In the genomic region with DNA sequence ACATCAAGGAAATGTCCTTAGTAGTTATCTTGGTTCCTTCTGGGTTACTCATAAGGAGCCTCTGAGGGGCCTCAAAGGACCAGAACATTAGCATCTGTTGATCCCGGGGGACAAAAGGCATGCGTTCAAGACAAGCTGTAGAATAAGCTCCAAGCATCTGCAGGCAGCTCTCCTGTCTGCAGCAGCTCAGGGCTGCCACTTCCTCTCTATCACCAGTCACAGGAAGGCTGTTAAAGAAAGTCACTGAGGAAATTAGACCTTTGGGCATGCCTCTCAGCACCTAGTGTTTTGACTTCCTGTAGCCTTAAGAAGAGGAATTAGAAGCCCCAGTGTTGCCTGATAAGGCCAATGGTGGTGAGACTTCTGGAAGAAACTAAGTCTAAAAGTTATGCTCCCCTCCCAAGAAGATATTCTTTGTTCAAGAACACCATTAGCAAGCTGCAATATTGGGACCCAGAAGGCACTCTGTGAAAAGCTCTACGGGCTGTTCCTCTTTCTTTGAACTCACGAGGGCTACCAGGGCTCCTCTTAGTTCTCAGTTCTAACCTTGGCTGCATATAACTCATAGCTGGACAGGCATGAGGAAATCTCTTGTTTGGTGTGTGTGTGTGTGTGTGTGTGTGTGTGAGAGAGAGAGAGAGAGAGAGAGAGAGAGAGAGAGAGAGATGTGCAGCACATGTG, we compare ENCODE assay signal across 17 mouse cellular contexts. TPM values are rescaled to one million over a fixed set of nuclear protein-coding genes. Genes with fewer than 3 reads are reported as not detected.
A peak's percentile ranks its signal among the peaks of the same experiment; 100 is the strongest.
DNase-seq lines count a peak whose midpoint lies in the region; ATAC-seq lines count a peak whose summit lies in the region.
"Had no signal": no experiment of that assay in that cellular context is flagged by ENCODE, and none has a peak within 500 bp of the region (broad histone marks: within the 10 kb centered on the region; RNA-seq: fewer than 3 reads in every experiment).

No protein-coding gene starts in this region.

- no peaks in the 10 kb centered on the region for H3K9me3 ChIP-seq in liver, embryonic 12.5 days (replicated peaks)
- no peaks in the 10 kb centered on the region for H3K9me3 ChIP-seq in liver, embryonic 11.5 days (ENCODE audit: control insufficient read depth, low read length)
- H3K9me3 ChIP-seq: limb, embryonic 15.5 days; stomach, embryonic 15.5 days had no signal

- H3K27me3 ChIP-seq in liver, embryonic 12.5 days (replicated peaks): no peaks in the 10 kb centered on the region
- H3K27me3 ChIP-seq in liver, embryonic 11.5 days (replicated peaks; ENCODE audit: control insufficient read depth, insufficient read depth, low read length): no peaks in the 10 kb centered on the region
- H3K27me3 ChIP-seq: limb, embryonic 15.5 days; stomach, embryonic 15.5 days had no signal

- H3K27ac ChIP-seq in liver, embryonic 12.5 days: peak overlapping the region; percentile 27; the same call in 1 of the 2 replicates
- no peak overlapping the region for H3K27ac ChIP-seq in liver, embryonic 11.5 days (ENCODE audit: low read depth, low read length)
- H3K27ac ChIP-seq: limb, embryonic 15.5 days; stomach, embryonic 15.5 days had no signal

- peaks cover 21% of the 10 kb centered on the region for H3K4me1 ChIP-seq in liver, embryonic 12.5 days
- H3K4me1 ChIP-seq in liver, embryonic 11.5 days (replicated peaks; ENCODE audit: control insufficient read depth, insufficient read depth, low read length): peaks cover 3% of the 10 kb centered on the region; the same call in 1 of the 2 replicates
- H3K4me1 ChIP-seq: limb, embryonic 15.5 days; stomach, embryonic 15.5 days had no signal

- 22% methylated on average over 4 of the region's 4 CpGs for WGBS in liver, embryonic 12.5 days (ENCODE audit: insufficient replicate concordance)
- WGBS in liver, embryonic 11.5 days: 35% methylated on average over 4 of the region's 4 CpGs

- no peak for DNase-seq in liver, embryonic 11.5 days (ENCODE audit: low spot score)
- peak; percentile 89 for DNase-seq in MEL-GATA-1-ER (ENCODE audit: extremely low read depth, low read depth)
- peak; percentile 54 for DNase-seq in thymus, postnatal 14 days
- DNase-seq in ovary, postnatal 14 days (ENCODE audit: low spot score): no peak
- DNase-seq in ovary, postnatal 36 days (ENCODE audit: low spot score): no peak
- DNase-seq in gastrocnemius, postnatal 25 days: no peak

- H3K9ac ChIP-seq in liver, embryonic 12.5 days: no peak overlapping the region
- no peak overlapping the region for H3K9ac ChIP-seq in liver, embryonic 11.5 days (ENCODE audit: low read depth, low read length)
- H3K9ac ChIP-seq: limb, embryonic 15.5 days; stomach, embryonic 15.5 days had no signal

- no peak overlapping the region for H3K4me2 ChIP-seq in liver, embryonic 12.5 days
- no peak overlapping the region for H3K4me2 ChIP-seq in liver, embryonic 11.5 days
- H3K4me2 ChIP-seq: heart, embryonic 11.5 days; limb, embryonic 15.5 days; stomach, embryonic 15.5 days had no signal

- H3K36me3 ChIP-seq in liver, embryonic 12.5 days: no peaks in the 10 kb centered on the region
- H3K36me3 ChIP-seq in liver, embryonic 11.5 days (ENCODE audit: control insufficient read depth, insufficient read depth, low read length): no peaks in the 10 kb centered on the region
- H3K36me3 ChIP-seq: limb, embryonic 15.5 days; stomach, embryonic 15.5 days had no signal

- no peak overlapping the region for H3K4me3 ChIP-seq in liver, embryonic 12.5 days
- no peak overlapping the region for H3K4me3 ChIP-seq in liver, embryonic 11.5 days (ENCODE audit: low read depth, low read length)
- H3K4me3 ChIP-seq: limb, embryonic 15.5 days; stomach, embryonic 15.5 days had no signal

- no peak for ATAC-seq in liver, embryonic 12.5 days
- ATAC-seq in liver, embryonic 11.5 days (replicated peaks; ENCODE audit: low FRiP score): no peak
- peak; percentile 91 for ATAC-seq in megakaryocyte, adult 5-6 weeks (ENCODE audit: poor library complexity, severe bottlenecking)

RNA-seq across cellular contexts. Expression of a gene that starts 11.3 kb away (rescaled TPM):
- polyA plus RNA-seq in liver, embryonic 12.5 days (2016; fragmentation: Nextera tagmentation; extraction: Ambion mirVana): not detected in 2 replicates
- polyA plus RNA-seq in liver, embryonic 11.5 days (2014; fragmentation: Nextera tagmentation; extraction: Ambion mirVana): 0.21 TPM in 1 of 2 replicates, not detected in the other
- total RNA-seq in megakaryocyte, adult 5-6 weeks (2015): not detected in 2 replicates
- total RNA-seq in megakaryocyte, adult 5-6 weeks (2017): not detected in 2 replicates
- 1 to 10 TPM in 1 of 2 experiments, under 1 TPM in 1; 0.33 to 2.6 TPM for total RNA-seq in gastrocnemius, postnatal 25 days (2021)
- polyA plus RNA-seq: C2C12; hindbrain, embryonic 11.5 days; neural tube, embryonic 11.5 days had no signal

RNA-seq across cellular contexts. Expression of a gene that starts 26.9 kb away (rescaled TPM):
- not detected in 2 replicates for polyA plus RNA-seq in liver, embryonic 12.5 days (2016; fragmentation: Nextera tagmentation; extraction: Ambion mirVana)
- polyA plus RNA-seq in liver, embryonic 11.5 days (2014; fragmentation: Nextera tagmentation; extraction: Ambion mirVana): not detected in 2 replicates
- not detected in 2 replicates for total RNA-seq in megakaryocyte, adult 5-6 weeks (2015)
- not detected in 2 replicates for total RNA-seq in megakaryocyte, adult 5-6 weeks (2017)
- total RNA-seq in gastrocnemius, postnatal 25 days (2021): not detected
- total RNA-seq: adrenal gland, postnatal 36 days had no signal
- polyA plus RNA-seq: C2C12; frontal cortex, adult 2 months; heart, embryonic 11.5 days; hindbrain, embryonic 11.5 days; kidney, embryonic 16.5 days; limb, embryonic 15.5 days; neural tube, embryonic 11.5 days had no signal

RNA-seq across cellular contexts. Expression of a gene that starts 28.8 kb away (rescaled TPM):
- polyA plus RNA-seq in liver, embryonic 12.5 days (2016; fragmentation: Nextera tagmentation; extraction: Ambion mirVana): 0.32 and 0.35 TPM in 2 replicates
- 0.75 and 0.82 TPM in 2 replicates for polyA plus RNA-seq in liver, embryonic 11.5 days (2014; fragmentation: Nextera tagmentation; extraction: Ambion mirVana)
- total RNA-seq in megakaryocyte, adult 5-6 weeks (2015): not detected in 2 replicates
- total RNA-seq in megakaryocyte, adult 5-6 weeks (2017): not detected in 2 replicates
- not detected for total RNA-seq in gastrocnemius, postnatal 25 days (2021)
- total RNA-seq: adrenal gland, postnatal 36 days had no signal
- polyA plus RNA-seq: C2C12; frontal cortex, adult 2 months; hindbrain, embryonic 11.5 days; kidney, embryonic 16.5 days; limb, embryonic 15.5 days; neural tube, embryonic 11.5 days; stomach, embryonic 15.5 days had no signal

RNA-seq across cellular contexts. Expression of a gene that starts 49.3 kb away (rescaled TPM):
- not detected in 2 replicates for polyA plus RNA-seq in liver, embryonic 12.5 days (2016; fragmentation: Nextera tagmentation; extraction: Ambion mirVana)
- not detected in 2 replicates for polyA plus RNA-seq in liver, embryonic 11.5 days (2014; fragmentation: Nextera tagmentation; extraction: Ambion mirVana)
- not detected in 2 replicates for total RNA-seq in megakaryocyte, adult 5-6 weeks (2015)
- total RNA-seq in megakaryocyte, adult 5-6 weeks (2017): not detected in 2 replicates
- total RNA-seq in gastrocnemius, postnatal 25 days (2021): not detected
- total RNA-seq: adrenal gland, postnatal 36 days had no signal
- polyA plus RNA-seq: C2C12; heart, embryonic 11.5 days; hindbrain, embryonic 11.5 days; kidney, embryonic 16.5 days; limb, embryonic 15.5 days; neural tube, embryonic 11.5 days had no signal

Comparison
In these comparisons a context has a peak if more than half of its experiments do, and no peak if none do; other contexts are left out.
1. DNase-seq: peak in MEL-GATA-1-ER (single experiment) and thymus, postnatal 14 days (single experiment); none in liver, embryonic 11.5 days (single experiment), ovary, postnatal 14 days (single experiment), ovary, postnatal 36 days (single experiment) and gastrocnemius, postnatal 25 days (single experiment).